Mouse (Mus musculus): ENCODE measurements around the gene Cdh18.
"Not testable (repeated sequence)": the region's sequence is repeated elsewhere in the genome, so short reads cannot be mapped to it uniquely, and the experiment has no call there.

Cdh18 gene

DNA sequence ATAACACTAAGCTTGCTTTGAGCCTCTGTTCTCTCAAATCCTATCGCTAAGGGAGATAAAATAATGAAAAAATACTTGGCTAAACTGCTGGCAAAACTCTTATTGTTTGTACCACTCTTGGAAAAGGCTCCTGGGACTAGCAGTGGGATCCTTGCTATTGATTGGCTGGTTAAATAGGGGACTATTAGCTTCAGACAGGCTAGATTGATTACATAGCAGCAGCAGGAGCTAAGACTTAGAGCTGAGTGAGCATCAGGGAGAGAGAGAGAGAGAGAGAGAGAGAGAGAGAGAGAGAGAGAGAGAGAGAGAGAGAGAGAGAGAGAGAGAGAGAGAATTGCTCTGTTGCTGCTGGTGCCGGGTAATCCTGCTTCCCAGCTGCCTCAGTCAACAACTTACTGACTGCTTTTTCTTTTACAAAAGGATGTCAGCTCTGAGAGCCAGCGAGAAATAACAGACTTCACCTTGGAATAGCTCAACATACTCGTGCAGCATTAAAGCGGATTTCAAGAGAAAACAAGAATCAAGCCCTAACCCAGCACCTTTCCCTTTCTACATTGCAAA, at the start of gene Cdh18:
Cdh18 (plus strand) TSS at position 312 of the 561 bp plus-strand sequence.
- no peak for DNase-seq

DNA sequence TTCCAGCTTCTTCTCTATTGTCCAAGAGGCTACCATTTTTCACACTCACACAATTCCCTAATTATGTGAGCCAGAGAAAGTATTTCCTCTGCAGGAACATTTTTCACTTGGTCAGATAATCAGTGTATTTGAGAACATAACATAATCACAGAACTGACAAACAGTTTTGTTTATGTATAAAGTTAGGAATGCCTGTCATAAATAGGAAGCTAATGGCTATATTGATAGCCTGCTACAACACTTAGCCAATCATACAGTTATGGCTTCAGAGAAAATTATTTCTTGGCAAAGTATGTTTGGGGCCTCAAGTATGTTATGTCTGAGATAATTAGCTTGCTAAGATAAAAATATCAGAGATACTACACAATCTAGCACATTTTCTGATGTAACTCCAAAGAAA, 37.6 kb upstream of the Cdh18 start:
- DNase-seq: no peak

GRCm38 (mm10) chr15:22535828-22536227, 13.0 kb upstream of the Cdh18 start:
- DNase-seq: no peak

DNA sequence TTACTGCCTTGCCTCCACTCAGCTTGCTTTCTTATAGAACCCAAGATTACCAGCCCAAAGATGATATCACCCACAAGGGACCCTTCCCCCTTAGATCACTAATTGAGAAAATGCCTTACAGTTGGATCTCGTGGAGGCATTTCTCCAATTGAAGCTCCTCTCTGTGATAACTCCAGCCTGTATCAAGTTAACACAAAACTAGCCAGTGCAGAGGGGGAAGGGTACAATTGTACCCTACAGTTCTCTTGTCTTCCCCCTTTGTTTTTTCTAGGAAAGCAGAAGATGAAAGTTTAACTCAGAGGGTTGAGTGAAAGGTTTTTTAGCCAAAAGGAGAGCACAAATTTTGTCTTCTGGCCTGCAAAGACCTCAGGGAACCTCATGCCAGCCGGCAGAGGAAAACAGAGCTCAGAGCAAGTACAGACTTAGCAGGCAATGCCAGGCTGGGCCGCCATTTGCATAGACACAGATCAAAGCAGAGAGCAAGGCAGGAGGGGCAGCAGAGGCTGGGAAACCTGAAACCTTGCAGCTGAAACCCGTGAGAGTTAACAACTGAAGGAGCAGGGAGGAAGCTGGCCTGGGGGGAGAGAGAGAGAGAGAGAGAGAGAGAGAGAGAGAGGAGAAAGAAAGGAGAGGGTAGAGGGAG, 29.3 kb downstream of the Cdh18 start:
- DNase-seq: no peak

DNA sequence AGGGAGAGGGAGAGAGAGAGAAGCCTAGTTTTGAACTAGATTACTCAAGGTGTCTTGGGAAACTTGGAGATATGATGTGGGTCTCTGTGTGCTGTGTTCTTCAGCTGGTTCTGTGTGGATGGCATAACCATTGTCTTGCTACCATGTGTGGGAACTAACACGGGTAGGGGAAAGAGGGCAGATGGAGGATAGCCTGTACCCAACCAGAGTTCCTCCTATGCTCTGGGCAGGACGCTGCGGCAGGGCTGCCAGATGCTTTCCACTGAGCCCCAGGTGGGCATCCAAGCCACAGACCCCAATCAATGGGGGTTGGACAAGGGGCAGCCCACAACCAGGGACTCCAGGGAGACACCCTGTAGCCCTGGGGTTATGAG, 29.8 kb downstream of the Cdh18 start:
- DNase-seq: no peak

GRCm38 (mm10) chr15:22584667-22585066, 35.8 kb downstream of the Cdh18 start:
- DNase-seq: no peak

DNA sequence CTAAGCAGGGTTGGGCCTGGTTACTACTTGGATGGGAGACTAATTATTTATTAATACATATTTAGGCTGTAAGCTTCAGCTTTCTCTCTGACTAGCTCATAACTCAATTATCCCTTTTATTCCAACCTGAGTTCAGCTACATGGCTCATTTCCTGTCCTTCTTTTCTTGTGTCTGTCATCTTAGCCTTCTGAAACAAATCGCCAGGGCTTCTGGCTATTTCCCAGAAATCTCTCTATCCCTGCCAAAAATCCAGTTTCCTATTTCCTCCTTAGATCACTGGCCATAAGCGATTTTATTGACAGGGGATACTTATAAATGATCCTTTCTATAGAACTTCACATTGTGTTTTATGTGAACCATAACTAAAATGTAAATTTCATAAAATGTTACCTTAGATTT, 167.6 kb downstream of the Cdh18 start:
- DNase-seq: no peak

DNA sequence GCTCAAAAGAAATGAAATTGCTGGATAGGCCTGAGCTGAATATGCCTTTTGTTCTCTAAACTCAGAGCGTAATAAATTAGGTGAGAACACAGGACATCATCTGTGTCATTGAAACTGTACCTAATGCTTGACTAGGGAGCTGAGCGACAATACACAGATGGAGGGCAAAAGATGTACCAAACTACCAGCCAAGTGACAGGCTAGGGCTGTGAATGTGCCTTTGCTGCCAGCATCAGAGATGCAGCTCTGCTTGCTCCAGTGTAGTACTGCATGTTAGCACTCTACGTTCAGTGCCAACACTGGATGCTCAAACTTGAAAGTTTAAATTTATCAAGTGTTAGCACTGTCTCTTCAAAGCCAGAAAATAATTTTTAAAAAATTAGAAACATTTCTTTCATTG, 168.9 kb downstream of the Cdh18 start:
- no peak for DNase-seq

DNA sequence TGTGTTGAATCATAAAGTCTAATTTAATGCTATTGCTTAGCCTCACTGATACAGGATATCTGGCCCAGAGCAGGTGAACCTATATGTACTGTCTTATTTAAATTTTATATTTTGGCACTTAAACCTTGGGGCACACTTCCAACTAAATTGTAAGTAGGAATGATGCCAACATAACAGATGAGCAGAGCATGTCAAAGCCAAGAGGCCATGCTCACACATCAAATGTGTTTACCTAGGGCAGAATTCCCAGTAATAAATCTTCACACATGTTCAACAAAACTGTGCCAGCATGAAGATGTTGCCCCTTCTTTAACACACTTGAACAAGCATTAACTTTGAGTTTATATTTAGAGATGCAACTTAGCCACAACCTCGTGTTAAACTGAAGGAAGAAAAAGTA, 177.8 kb downstream of the Cdh18 start:
- no peak for DNase-seq

GRCm38 (mm10) chr15:22733039-22733438, 184.2 kb downstream of the Cdh18 start:
- DNase-seq: no peak

GRCm38 (mm10) chr15:22736165-22736564, 187.3 kb downstream of the Cdh18 start:
- DNase-seq: no peak

DNA sequence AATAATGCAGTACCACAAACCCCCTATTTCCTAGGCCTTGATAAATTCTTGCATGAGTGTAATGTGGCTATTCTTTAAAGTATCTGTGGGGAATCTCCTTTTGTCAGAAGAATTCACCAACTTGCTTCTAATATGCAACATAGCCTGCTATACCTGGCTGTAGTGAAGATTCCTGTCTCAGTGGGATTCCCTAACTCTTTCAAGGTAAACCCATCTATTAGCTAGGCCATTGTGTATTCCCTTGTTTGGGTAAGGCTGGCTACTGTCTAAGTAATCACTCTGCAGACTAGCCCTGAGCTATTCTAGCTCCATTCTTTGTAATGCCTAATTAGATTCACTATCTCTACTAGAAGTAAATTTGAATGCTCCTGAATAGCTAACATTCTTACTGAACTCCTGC, 212.4 kb downstream of the Cdh18 start:
- DNase-seq: not testable (repeated sequence)

GRCm38 (mm10) chr15:22766591-22766990, 217.8 kb downstream of the Cdh18 start:
- not testable (repeated sequence) for DNase-seq

- no peak for DNase-seq
Observed at GRCm38 (mm10) chr15:22776346-22776745, 227.5 kb downstream of the Cdh18 start.

GRCm38 (mm10) chr15:22789696-22790095, 240.9 kb downstream of the Cdh18 start:
- no peak for DNase-seq

DNA sequence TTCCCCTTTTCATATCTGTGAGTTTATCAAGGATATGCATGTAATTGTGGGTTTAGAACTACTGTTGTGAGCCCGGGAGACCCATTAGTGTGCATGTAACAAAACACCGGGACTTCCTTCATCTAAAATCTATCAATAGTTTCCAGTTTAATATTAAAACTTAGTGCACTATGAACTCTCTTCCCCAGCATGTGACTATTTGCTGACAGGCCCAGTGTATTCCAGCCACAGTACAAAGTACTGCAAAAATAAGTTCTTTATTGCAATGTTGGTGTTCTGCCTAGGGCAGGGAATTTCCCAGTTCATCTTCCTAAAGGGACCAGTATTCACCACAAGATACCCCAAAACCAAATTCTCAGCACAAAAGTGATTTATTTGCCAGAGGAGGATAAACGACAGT, 243.0 kb downstream of the Cdh18 start:
- no peak for DNase-seq

GRCm38 (mm10) chr15:22833127-22833526, 284.3 kb downstream of the Cdh18 start:
- no peak for DNase-seq

DNA sequence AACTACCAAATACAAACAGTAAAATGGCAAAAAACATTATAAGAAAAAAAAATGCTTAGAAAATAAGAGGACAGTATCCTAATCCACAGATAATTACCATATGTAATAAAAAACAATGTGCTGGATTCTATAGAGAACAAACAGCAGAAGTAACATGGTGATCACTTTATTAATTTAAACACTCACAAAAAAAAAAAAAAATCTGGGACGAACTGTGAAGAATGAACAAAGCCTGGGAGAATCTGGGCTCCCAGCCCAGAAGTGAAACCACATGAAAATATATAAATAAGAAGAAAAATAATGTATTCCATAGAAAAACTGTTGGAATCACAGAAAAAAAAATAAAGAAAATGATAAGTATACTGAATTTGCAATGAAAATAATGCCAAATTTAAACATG, 288.4 kb downstream of the Cdh18 start:
- no peak for DNase-seq

- DNase-seq: no peak
Observed at GRCm38 (mm10) chr15:22857704-22858103, 308.9 kb downstream of the Cdh18 start.

- DNase-seq: no peak
Observed at GRCm38 (mm10) chr15:22870679-22871078, 321.9 kb downstream of the Cdh18 start.

GRCm38 (mm10) chr15:22897724-22898123, 348.9 kb downstream of the Cdh18 start:
- no peak for DNase-seq

DNA sequence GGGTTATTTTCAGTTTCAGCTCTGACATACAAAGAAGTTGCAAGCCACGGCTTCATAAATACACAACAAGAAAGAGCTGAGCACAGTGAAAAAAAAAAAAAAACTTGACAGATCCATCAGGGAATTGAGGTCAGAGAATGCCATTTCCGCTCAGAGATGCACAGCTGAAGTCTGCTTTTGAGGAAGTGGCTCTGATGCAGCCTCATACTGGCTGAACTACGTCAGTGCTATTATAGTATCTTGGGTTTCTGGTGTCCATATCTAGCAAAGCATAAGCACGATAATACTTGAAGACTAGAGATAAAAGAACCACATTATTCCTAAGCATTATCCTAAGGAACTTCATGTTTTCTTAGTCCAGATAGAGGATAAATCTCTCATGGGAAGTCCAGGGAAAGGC, 349.4 kb downstream of the Cdh18 start:
- no peak for DNase-seq

DNA sequence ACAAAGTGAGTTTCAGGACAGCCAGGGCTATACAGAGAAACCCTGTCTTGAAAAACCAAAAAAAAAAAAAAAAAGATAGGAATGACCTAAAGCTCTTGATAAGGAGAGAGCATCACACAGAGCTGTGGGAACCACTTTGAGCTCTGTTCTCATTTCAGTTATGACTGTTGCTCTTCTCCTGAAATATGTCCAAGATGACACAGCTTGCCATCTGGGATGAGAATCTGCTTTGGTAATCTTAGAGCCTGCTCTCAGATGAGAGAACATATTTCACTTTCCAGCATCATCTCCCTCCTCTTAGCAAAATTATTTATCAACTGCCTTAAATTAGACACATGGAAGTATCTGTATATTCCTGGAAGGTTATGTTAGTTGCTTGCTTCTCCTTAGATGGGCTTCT, 365.6 kb downstream of the Cdh18 start:
- no peak for DNase-seq

DNA sequence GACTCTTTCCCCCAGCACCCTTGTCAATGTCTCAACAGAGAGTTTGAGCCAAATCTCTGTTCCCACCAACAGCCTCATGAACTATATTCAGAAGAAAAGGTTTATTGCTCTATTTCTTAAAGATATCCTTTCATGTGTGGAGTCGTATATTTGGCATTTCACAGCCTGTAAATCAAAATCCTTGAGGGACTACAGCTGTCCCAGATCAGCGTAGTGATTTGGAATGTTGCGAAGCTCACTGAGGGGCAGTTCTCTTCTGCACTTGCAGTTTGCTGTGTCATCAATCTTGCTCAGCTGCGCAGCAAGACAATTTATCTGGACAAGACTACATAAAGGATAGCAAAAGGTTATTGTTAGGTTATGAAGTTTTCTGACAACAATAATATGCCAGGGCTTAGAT, 385.5 kb downstream of the Cdh18 start:
- no peak for DNase-seq

DNA sequence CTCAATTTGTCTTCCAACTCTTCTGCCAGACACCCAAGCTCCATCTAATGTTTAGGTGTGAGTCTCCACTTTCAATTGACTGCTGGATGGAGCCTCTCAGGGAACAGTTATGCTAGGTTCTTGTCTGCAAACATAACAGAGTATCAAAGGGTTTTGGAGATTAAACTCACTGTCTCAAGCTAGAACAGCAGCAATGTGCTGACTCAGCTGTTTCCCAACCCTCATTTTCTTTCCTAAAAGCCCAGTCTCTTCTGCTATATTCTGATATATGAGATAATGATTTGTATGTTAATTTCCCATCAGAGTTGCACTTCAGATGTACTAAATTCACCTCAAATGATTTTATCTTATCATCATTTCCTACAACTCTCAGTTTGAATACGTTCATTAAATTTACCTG, 398.4 kb downstream of the Cdh18 start:
- no peak for DNase-seq
